Mouse (Mus musculus) testis, adult 2 months (tissue): ENCODE data around the gene Hist3h2ba.

Experiments used
- CTCF ChIP-seq: fragments of 200-500 bp; IDR thresholded peaks from 2 replicates; pipeline ENCODE4 v1.5.1; 2012; ENCODE audit warnings: low read depth, mild to moderate bottlenecking, inconsistent platforms, low read length, moderate library complexity; ENCODE audit not compliant: control insufficient read depth, insufficient read depth, insufficient replicate concordance
- POLR2A ChIP-seq: fragments of 200-500 bp; IDR thresholded peaks from 2 replicates; pipeline ENCODE4 v1.6.1; 2012; ENCODE audit warnings: low read depth, mild to moderate bottlenecking, inconsistent platforms, low read length, moderate library complexity; ENCODE audit not compliant: control insufficient read depth

GRCm38 (mm10) chr11:58916879-58917744 is 31.6 kb upstream of the Hist3h2ba start:
- TF ChIP-seq CTCF (peak; percentile 70), POLR2A (no peak)
